Mouse (Mus musculus): ENCODE data around the gene Sema6b.
A peak's percentile ranks its signal among the peaks of the same experiment; 100 is the strongest.

The Sema6b gene

DNA sequence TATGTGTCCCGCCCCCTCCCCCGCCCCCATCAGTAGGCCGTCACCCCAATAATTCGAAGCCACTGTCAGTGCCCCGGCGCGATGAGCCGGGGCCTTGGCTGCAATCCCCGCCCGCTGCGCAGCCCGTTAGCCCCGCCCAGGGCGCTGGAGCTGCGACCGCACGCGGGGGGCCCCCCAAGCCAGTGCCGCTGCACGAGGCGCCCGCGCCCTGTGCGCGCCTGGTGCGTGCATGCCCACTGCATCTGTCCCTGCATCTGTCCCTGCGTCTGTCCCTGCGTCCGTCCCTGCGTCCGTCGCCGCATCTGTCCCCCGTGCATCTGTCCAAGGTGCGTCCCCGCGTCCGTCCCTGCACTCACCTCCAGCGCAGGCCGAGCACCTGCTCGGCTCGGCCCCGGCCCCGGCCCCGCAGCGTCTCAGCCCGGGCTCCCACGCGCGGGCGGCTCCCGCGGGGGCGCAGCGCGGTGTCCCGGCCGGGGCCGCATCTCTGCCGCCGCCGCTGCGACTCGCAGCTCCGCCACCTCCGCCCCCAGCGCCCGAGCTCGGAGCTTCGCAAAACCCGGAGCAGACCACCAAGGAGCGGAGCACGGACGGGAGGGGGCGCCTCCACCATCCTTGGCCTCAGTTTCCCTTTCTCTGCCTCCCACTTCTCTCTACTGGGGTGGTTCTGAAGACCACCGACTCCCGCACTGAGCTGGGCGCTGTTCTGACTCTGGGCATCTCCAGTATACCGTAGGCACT, at the start of gene Sema6b:
TSS of gene Sema6b (minus strand) at position 486 of the 738 bp plus-strand sequence.
- DNase-seq = no peak

DNA sequence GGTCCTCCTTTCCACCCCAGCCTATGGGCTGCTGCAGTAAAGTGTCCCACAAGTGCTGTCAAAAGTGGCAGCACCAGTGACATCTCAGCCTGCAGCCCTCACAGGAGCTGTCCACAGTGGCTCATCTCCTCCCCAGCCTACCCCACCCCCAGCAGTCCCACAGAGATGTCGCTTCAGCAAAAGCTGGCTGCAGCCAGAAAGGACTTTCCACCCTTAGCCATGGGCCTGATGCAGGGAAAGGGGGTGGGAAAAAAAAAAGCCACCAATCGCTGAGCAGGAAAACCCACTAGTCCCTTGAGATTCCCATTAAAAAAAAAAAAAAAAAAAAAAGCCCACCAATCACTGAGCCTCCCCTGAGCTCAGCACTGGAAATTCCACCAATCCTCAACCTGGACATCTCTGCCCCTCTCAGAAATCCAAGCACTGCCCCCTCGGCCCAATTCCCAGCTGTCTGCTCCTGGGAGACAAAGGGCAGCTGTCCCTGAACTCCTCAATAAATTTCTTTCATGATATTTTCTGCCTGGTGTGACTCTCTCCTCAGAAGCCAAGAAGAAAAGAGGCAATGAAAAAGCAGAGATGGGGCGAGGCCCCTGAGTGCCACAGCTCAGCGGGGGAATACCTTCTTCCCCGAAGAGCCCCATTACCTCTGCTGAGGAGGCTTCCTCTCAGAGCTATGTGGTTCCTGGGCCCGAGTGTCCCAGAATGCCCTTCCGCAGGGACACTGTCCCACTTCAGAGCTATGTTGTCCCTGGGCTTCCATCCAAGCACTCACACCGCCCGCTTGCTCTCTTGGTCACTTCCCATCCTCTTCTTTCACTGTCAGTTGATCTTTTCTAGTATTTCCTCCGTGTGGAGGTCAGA, 45.4 kb upstream of the Sema6b start:
- peak; percentile 59 to 66 for DNase-seq

DNA sequence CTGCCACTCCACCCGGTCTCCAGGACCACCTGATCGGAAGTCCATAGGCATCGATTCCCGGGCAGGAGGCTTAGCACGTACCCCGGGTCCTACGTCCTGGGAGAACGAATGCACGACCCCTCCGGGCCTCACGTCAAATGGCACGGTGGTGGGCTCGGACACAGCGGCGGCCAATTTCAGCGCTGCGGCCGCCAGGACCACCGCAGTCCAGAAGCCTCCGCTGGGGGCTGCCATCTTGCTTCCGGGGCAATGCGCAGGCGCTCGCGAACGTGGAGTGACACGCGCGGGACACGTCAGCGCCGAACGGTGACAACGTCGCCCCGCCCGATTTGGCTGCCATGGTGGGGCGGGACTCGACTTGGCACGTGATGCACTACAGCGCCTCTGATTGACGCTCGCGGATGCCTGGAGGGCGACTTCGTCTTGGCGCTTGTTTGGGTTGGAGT, 43.5 kb upstream of the Sema6b start, which contains the start of gene Mydgf:
TSS of gene Mydgf (minus strand) at position 263 of the 446 bp plus-strand sequence.
- peak; percentile 93 to 96 for DNase-seq

DNA sequence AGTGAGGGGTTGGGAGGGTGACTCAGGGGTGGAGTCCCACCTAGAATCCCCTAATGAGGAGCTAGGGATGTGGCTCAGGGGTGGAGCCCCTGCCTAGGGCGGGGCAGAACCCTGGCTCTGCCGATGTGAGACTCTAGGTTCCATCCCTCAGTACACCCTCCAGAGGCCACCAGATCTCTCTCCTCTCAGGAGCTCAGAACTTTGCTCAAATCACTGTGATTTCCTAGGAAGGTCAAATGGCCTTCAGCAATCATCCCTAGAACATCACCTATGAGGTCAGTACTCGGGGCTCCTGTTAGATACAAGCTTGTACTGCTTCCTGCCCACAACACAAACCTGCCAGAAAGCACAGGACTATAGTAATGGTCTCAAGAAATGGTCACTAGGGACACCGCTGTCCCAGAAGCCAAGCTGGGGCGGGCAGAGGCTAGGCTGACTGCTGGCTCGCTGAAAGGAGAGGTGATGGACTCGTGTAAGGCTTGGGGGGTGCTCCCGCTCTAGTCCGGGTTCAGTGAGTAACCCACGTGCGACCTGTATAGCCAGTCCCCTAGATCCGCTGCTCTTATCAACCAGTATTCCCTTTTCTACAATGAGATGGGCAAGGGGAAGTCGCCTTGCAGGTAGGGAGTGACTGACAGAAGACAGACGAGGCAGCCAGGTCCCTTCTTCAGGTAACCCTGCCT, 43.0 kb upstream of the Sema6b start:
- no peak for DNase-seq

DNA sequence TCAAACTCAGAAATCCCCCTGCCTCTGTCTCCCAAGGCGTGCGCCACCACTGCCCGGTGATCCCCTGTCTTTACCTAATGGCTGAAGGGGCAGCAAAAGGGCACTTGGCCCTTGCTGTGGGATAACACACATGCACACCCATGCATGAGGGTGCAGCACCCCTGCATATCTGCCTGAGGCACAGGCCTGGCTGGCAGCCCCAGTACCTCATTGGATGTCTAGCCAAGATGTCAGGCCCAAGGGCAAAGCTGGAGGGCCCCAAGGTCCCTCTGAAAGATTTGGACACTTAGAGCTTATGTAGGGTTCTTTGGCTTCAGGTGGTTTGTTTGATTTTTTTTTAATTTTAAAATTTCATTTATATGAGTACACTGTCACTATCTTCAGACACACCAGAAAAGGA, 35.3 kb upstream of the Sema6b start:
- no peak for DNase-seq

DNA sequence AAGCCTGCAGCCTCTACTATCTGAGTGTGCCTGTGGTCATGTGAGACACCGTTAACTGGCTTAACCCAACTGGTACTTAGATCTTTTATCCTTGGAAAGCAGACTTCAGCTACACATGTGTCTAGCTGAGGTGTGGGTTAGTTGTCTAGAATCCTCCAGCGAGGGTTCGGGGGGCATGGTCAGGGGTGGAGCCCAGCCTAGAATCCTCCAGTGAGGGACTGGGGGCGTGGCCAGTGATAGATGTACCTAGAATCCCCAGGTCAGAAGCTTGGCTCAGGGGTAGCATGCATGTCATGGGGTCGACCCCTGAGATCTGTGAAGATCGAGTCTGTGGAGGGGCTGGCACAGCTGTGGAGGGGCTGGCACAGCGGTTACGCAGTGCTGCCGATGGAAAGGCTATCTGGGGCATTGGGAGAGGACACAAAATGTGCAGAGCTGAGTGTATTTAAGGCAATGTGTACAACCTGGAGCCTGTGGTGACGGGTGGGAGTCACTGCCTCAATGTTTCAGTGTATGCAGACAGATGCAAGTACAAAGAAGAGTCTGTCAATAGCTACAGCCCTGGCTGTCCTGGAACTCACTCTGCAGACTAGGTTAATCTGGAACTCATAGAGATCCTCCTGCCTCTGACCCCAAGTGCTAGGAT, 33.4 kb upstream of the Sema6b start:
- no peak for DNase-seq

DNA sequence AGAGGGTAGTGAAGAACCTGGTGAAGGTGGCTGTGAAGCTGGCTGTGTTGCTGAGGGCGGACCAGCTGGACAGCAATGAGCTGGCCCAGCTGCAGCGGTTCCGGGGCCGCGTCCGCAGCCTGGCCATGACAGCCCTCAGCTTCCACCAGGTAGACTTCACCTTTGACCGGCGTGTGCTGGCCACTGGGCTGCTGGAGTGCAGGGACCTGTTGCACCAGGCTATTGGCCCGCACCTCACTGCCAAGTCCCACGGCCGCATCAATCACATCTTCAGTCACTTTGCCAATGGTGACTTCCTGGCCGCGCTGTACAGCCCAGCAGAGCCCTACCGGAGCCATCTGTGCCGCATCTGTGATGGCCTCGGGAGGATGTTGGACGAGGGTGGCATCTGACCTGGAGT, 31.7 kb upstream of the Sema6b start:
- DNase-seq = no peak

DNA sequence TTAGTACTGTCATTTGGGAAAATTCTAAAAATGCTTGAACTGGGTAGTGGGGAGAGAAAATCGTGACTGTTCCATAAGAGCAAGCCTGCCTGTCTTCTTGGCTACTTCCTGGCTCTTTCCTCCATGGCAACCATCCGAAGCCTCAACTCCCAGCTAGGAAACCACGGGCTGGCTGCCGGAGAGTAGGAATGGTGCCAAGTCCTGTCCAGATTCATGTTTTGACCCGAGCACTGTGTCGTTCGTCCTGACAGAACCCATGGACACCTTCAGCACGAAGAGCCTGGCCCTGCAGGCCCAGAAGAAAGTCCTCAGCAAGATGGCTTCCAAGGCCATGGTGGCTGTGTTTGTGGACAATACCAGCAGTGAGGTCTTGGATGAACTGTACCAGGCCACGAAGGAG, 31.3 kb upstream of the Sema6b start:
- no peak for DNase-seq

DNA sequence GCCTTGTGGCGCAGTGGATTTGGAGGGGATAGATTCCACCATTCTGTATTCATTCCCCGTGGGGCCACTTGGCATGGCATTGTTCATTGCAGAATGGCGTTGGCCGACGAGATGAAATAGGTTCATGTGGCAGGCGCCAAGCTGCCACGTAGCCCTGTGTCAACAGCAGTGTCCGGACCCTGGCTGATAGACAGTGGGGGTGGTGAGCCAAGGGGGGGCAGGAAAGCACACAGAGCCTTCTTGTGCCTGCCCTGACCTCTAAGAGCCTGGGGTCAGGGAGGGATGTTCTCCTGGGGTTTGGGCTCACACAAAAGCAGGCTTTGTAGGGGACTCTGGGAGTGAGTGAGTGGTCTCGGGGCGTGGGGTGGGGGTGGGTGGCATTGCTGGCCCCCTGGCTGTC, 30.5 kb upstream of the Sema6b start:
- DNase-seq = no peak

DNA sequence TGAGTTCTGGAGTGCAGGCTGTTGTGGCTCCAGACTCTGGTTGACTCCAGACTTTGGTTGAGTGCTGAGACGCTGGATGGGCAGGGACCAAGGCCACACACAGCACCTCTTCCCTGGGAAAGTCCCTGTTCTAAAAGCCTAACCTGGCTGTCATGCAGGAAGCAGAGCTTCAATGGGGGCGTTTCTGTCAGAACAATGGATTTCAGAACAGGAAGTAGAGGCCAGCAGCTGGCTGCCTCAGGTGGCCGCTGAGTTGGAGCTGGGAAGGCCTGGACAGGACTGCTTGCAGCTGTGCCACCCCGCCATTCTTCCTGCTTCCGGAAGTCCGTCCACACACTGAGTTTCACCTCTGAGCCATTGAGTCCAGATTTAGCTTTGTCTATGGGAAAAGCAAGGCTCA, 29.7 kb upstream of the Sema6b start:
- DNase-seq = peak in 1 of 2 experiments; percentile 26

DNA sequence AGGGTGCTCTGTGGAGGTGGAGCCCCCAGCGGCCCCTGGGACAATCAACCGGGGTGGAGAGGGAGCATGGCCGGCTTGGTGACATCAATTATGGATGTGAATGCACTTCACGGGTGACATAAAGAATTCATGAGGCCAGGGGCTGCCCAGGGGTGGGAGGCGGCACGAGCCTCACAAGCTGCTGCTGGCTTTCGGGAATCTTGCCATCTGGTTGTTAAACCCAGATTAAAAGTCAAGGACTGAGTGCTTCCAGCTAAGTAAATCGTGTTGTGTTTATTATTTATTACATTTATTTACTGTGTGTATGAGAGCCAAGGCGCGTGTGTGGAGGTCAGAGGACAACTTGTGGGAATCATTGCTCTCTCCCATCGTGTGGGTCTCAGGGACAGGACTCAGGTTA, 25.5 kb upstream of the Sema6b start:
- DNase-seq = no peak

DNA sequence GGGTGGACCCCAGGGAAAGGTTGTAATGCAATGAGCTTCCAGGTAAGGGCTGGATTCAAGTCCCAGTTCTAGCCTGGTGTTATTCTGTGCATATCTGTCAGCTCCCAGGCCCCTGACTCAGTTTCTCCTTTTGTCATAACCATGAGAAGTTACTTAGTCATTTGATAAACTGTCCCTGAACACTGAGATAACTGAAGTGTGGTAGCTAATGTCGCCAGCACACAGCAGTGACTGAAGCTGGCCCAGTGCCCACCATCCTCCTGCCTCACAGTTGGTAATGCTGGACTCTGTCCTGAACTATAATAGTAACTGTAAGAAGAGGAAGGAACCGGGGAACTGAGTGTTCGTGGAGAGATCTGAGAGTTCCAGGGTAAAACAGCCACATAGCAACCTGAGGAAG, 24.4 kb upstream of the Sema6b start:
- DNase-seq = no peak

DNA sequence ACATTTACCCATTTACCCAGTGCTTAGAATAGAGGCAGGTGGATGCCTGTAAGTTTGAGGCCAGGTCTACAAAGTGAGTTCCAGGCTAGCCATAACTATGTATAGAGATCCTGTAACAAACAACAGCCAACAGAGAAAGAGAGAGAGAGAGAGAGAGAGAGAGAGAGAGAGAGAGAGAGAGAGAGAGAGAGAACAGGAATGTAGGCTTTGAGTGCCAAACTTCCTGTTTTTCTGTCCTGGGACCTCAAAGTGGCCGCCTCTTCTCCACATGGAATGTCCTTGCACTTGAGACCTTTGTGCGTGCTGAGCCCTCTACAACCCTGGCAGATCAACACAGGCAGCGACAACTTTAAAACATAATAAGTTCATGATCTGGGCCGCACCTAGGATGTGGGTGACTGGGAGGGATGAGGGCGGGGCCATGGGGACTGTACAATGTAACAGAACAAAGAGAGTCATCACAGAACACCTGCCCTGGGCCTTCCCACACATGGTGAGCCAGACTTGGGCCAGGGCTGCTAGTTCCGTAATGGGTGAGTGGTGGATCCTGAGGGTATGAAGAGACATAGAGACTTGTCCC, 23.5 kb upstream of the Sema6b start:
- no peak for DNase-seq

DNA sequence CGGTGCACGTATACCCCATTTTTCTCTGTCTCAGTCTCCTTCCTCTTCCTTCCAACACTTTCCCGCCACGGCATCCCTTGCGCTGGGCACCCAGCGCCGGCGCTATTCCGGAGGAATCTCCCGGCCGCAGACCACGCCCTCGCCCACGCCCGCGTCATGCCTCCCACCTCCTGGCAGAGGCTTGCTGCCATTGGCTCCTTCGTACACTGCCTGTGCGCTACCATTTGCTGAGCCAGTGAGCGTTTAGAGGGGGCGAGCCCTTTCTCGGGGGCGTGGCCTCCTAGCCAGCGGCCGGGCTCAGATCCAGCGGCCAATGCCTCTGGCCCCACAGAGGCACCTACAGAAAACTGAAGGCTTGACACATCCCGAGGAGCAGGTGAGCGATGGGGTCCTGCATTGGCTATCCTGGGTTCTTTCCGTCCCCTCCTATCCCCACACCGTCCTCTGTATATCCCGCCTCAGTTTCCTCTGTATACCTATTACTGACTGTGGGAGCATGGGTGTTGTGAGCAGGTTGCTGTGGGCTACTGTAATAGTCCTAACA, 22.2 kb upstream of the Sema6b start, which contains the start of gene Tnfaip8l1:
TSS of gene Tnfaip8l1 (plus strand) at position 247 of the 544 bp plus-strand sequence.
- peak; percentile 95 for DNase-seq

DNA sequence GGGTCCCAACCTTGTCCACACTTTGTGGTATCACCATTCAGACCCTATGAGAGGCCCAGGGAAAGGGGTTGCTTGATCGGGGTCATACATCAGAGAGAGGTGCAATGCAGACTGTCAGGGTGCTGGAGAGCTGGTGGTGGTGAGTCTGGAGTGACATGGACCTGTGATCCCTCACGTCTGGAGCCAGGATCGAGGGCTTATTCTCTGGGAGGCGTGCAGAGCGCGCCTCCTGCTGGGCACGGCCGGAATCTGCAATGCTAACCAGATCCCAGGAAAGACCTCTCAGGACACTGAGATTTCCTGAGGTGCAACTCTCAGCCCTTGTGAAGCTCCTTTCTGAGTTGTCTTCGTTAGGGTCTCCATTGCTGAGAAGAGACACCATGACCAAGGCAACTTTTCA, 19.6 kb upstream of the Sema6b start:
- DNase-seq = peak; percentile 49 to 76

DNA sequence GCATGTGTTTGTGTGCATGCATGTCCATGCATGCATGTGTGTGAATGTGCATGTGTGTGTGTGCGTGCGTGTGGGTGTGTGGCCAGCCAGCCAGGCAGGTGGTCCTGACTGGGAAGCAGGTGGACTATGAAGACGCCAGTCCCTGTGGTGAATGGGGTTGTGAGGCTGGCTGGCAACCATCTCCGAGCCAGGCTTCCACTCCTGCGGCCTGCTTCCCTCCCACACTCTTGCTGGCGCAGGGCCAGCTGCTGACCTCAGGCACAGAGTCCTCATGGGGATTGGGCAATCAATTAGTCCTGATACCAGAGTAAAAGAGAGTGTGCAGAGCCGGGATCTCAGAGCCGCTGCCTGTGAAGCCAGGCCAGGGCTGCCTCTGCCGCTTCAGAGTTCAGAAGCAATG, 13.5 kb upstream of the Sema6b start:
- DNase-seq = no peak

DNA sequence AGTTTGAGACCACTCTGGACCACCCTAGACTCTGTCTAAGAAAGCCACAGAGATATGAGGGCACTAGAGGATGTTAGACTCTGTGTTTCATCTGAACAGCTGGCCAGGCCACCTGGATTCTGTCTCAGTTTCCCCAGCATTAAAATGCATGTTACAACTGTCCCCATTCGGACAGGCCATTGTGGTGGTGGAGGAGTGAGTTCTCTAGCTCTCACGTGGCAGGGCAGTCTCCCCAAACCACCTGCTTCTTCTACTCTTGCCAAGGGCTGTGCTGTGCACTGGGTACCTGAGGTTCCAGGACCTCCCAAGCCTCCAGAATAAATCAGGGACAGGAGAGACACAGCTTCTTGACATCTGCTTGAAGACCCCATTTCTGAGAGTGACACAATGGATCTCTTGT, 9.8 kb upstream of the Sema6b start:
- no peak for DNase-seq

DNA sequence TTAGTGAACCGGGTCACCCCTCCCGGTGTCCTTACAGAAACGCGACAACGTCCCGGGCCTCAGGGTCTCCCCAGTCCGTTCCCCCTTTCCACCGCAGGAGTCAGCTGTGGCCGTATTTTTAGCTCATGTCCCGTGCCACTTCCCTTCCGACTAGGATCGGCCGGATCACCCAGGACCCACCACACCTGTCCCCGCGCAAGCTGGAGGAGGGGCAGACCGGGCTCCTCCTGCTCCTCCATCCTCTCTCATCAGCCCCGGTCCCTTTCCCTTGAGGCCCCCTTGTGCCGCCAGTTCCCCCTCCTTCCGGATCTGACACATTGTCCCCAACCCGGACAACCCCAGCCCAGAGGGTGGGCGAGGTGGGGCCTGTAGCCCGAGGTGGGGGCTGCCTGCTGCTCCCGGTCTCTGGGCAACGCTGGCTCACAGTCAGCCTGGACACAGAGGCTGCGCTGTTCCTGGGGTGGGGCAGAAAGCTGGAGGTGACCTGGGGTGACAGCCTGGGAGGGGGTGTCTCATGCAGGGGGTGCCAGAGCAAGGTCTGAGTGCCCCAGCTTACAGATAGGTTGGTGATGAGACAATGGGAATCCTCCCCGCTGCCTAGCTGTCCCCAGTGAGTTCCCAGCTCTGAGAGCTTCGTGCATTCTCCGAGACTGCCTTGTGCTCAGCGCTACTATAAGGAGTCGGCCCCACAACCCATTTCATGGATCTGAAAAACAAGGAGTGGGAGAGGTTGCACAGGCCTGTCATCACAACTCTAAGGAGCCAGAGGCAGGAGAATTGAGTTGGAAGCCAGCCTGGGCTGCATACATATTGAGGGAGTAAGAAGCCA, 8.9 kb upstream of the Sema6b start:
- no peak for DNase-seq

DNA sequence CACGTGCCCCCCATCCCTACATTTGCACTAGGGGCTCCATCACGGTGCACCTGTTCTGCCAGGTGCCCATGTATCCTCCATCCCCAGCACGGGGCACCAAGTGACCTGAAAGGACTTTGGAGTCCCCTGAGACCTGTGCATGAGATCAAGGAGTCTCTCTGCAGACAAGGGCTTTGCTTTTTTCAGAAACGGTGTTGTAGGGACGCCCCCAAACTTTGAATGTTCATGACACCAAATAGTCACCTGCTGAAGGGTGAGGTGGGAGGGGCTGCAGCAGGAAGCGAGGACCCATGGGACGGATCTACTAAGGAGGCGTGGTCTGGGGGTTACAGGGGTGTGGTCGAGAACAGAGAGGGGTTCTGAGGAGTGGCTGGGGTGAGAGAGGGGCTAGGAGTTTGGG, 8.1 kb upstream of the Sema6b start:
- DNase-seq = no peak

DNA sequence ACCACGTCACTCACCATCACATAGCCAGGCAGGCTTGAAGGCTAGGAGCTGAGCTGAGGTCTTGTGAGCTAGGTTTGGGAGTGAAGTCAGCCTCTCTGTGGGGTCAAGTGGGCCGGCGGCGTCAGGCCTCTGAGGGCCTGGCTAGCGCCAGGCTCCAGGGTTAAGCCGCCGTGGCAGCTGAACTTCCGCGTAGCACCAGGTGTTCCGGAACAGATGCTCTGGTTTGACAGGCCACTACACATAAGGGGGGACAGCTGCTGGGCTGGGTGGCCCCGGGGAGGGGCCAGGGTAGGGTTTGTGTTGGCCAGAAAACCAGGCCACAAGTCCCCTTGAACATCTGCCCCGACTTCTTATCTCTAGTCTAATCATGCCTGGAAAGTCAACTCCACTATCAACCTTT, 7.3 kb upstream of the Sema6b start:
- DNase-seq = no peak

DNA sequence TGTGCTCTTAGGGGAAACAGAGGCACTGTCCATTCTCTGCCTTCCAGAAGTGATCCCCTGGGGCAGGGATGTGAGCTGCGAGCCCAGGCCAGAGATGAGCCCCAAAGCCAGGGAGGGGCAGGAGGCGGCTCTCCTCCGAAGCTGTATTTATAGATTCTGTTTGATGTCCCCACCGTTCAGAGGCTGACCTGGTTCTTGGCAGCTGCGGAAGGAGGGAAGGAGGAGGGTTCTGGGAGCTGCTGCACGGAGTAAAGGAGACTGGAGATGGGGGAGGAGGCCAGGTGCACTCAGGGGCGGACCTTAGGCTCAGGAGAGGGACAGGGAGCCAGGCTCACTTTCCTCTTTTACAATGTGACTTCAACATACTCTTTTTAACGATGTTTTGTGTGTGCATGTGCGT, 6.0 kb upstream of the Sema6b start:
- no peak for DNase-seq

Data from kidney, adult 8-10 months (tissue).